Mouse (Mus musculus) intestine, postnatal 0 days (tissue): ENCODE data around the gene Ubash3b. TPM values are rescaled to one million over a fixed set of nuclear protein-coding genes. Genes with fewer than 3 reads are reported as not detected.

Experiments
- ATAC-seq: fragments of 200-750 bp; cut with Nextera tagmentation; 2 replicates; pipeline ENCODE4 v1.8.0; 2017; ENCODE audit warnings: mild to moderate bottlenecking, moderate TSS enrichment, moderate library complexity
- H3K27ac ChIP-seq: fragments of 300-500 bp; sonication (generic); 2 replicates; pipeline ENCODE4 v1.5.1; 2014; ENCODE audit warnings: mild to moderate bottlenecking, low read depth, low read length, moderate library complexity
- H3K27me3 ChIP-seq: fragments of 300-500 bp; sonication (generic); replicated peaks from 2 replicates; pipeline ENCODE4 v1.6.1; 2014; ENCODE audit warnings: low read length, mixed read lengths; ENCODE audit not compliant: control insufficient read depth, insufficient read depth
- H3K36me3 ChIP-seq: fragments of 300-500 bp; sonication (generic); 2 replicates; pipeline ENCODE4 v1.6.1; 2014; ENCODE audit warnings: mild to moderate bottlenecking, moderate library complexity; ENCODE audit not compliant: control insufficient read depth, insufficient read depth
- H3K4me1 ChIP-seq: fragments of 300-500 bp; sonication (generic); replicated peaks from 2 replicates; pipeline ENCODE4 v1.6.1; 2014; ENCODE audit warnings: antibody characterized with exemption, low read length, mixed read lengths; ENCODE audit not compliant: control insufficient read depth, insufficient read depth
- H3K4me2 ChIP-seq: fragments of 300-500 bp; sonication (generic); replicated peaks from 2 replicates; pipeline ENCODE4 v1.6.1; 2014; ENCODE audit warnings: low read depth, mild to moderate bottlenecking, moderate library complexity
- H3K4me3 ChIP-seq: fragments of 300-500 bp; sonication (generic); 2 replicates; pipeline ENCODE4 v1.5.1; 2014; ENCODE audit warnings: low read depth, low read length
- H3K9ac ChIP-seq: fragments of 300-500 bp; sonication (generic); 2 replicates; pipeline ENCODE4 v1.6.1; 2014; ENCODE audit warnings: mild to moderate bottlenecking, low read depth, low read length
- H3K9me3 ChIP-seq: fragments of 300-500 bp; sonication (generic); 2 replicates; pipeline ENCODE4 v1.6.1; 2016; ENCODE audit warnings: mixed run types; ENCODE audit not compliant: control insufficient read depth
- CTCF ChIP-seq: sonication (generic); IDR thresholded peaks from 2 replicates; pipeline ENCODE4 v1.5.1; 2016; ENCODE audit warnings: low read depth, mild to moderate bottlenecking, control low read depth, antibody characterized with exemption, moderate library complexity
- WGBS: fragments of 180-500 bp; shearing (Covaris S2); extraction: QIAGEN DNeasy Blood & Tissue Kit; methylation state at CpG from one replicate; pipeline ENCODE4 v1.1.7; 2014; 5-methylcytosine and 5-hydroxymethylcytosine counted together
- polyA plus RNA-seq: library from polyadenylated mRNA; unstranded; fragments of >200 nt; fragmentation: Nextera tagmentation; extraction: Ambion mirVana; gene quantifications from 2 replicates; pipeline ENCODE4 v1.2.1, GENCODE M21; 2015

Ubash3b gene
- polyA plus RNA-seq, 1 experiment from 2014 or later = 6.3 TPM

- Histone ChIP-seq H3K4me1 (no peaks in the 10 kb centered on the region), H3K9ac (no peak overlapping the region), H3K27ac (no peak overlapping the region), H3K4me3 (no peak overlapping the region), H3K27me3 (no peaks in the 10 kb centered on the region), H3K9me3 (no peaks in the 10 kb centered on the region), H3K36me3 (no peaks in the 10 kb centered on the region), H3K4me2 (no peak overlapping the region)
- no peak for ATAC-seq
- TF ChIP-seq CTCF = no peak
- 80% methylated on average over 12 of the region's 12 CpGs for WGBS
Measured at GRCm38 (mm10) chr9:41198501-41199265, 37.2 kb upstream of the Ubash3b start.

GRCm38 (mm10) chr9:41195742-41196311 lies 34.3 kb upstream of the Ubash3b start:
- Histone ChIP-seq H3K4me1 (no peaks in the 10 kb centered on the region), H3K9ac (no peak overlapping the region), H3K4me3 (no peak overlapping the region), H3K36me3 (no peaks in the 10 kb centered on the region), H3K4me2 (no peak overlapping the region), H3K9me3 (no peaks in the 10 kb centered on the region), H3K27me3 (no peaks in the 10 kb centered on the region), H3K27ac (no peak overlapping the region)
- no peak for ATAC-seq
- no peak for TF ChIP-seq CTCF
- 85% methylated on average over 10 of the region's 10 CpGs for WGBS

- Histone ChIP-seq H3K4me1 (no peaks in the 10 kb centered on the region), H3K27ac (no peak overlapping the region), H3K4me3 (no peak overlapping the region), H3K9me3 (no peaks in the 10 kb centered on the region), H3K4me2 (no peak overlapping the region), H3K27me3 (no peaks in the 10 kb centered on the region), H3K36me3 (no peaks in the 10 kb centered on the region), H3K9ac (no peak overlapping the region)
- ATAC-seq = no peak
- 68% methylated on average over 9 of the region's 9 CpGs for WGBS
- no peak for TF ChIP-seq CTCF
Measured at GRCm38 (mm10) chr9:41191651-41192210, 30.2 kb upstream of the Ubash3b start.

- peak; percentile 99 for TF ChIP-seq CTCF
- Histone ChIP-seq H3K27ac (no peak overlapping the region), H3K36me3 (no peaks in the 10 kb centered on the region), H3K4me3 (no peak overlapping the region), H3K4me2 (no peak overlapping the region), H3K27me3 (no peaks in the 10 kb centered on the region), H3K9me3 (no peaks in the 10 kb centered on the region), H3K9ac (no peak overlapping the region), H3K4me1 (no peaks in the 10 kb centered on the region)
- ATAC-seq = no peak
- 22% methylated on average over 9 of the region's 9 CpGs for WGBS
Measured at GRCm38 (mm10) chr9:41190745-41191482, 29.4 kb upstream of the Ubash3b start.

DNA sequence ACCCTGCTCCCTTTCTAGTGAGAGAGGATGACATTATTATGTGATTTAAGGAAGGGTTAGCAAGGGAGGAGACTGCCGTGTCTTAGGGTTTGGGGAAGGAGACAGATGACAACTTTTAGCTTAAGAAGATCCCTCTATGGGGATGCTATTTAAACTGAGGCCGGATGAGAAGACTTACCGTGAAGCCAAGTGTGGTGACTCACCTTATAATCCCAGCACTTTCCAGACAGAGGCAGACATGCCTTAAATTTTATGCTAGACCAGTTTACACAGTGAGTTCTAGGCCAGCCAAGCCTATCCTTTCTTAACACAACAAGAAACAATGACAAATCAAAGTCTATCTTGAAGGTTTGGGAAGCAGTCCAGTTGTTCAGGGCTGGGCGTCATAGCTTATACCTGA lies 26.4 kb upstream of the Ubash3b start:
- WGBS = 81% methylated on average over 4 of the region's 4 CpGs
- Histone ChIP-seq H3K9ac (no peak overlapping the region), H3K4me2 (no peak overlapping the region), H3K36me3 (no peaks in the 10 kb centered on the region), H3K27me3 (no peaks in the 10 kb centered on the region), H3K27ac (no peak overlapping the region), H3K9me3 (no peaks in the 10 kb centered on the region), H3K4me3 (no peak overlapping the region), H3K4me1 (no peaks in the 10 kb centered on the region)
- TF ChIP-seq CTCF = no peak
- ATAC-seq = no peak

- H3K27ac ChIP-seq = no peak overlapping the region
- no peaks in the 10 kb centered on the region for H3K36me3 ChIP-seq
- H3K4me1 ChIP-seq = no peaks in the 10 kb centered on the region
- no peak overlapping the region for H3K9ac ChIP-seq
- H3K4me3 ChIP-seq = no peak overlapping the region
- H3K9me3 ChIP-seq = no peaks in the 10 kb centered on the region
- 91% methylated on average over 9 of the region's 9 CpGs for WGBS
- no peaks in the 10 kb centered on the region for H3K27me3 ChIP-seq
- no peak for ATAC-seq
- no peak overlapping the region for H3K4me2 ChIP-seq
- no peak for TF ChIP-seq CTCF
Measured at GRCm38 (mm10) chr9:41187498-41187897, 26.0 kb upstream of the Ubash3b start.
